Mouse (Mus musculus) adrenal gland, adult 2 months (tissue): ENCODE results near the gene Clic4. TPM values are rescaled to one million over a fixed set of nuclear protein-coding genes. Genes with fewer than 3 reads are reported as not detected.
"Not testable (repeated sequence)": the region's sequence is repeated elsewhere in the genome, so short reads cannot be mapped to it uniquely, and the experiment has no call there.

ENCODE experiments used
- DNase-seq: peaks from one replicate; pipeline ENCODE4 v3.0.0; 2021
- polyA plus RNA-seq: library from polyadenylated mRNA; depleted of rRNA; stranded (reverse); fragments of >200 nt; gene quantifications from 2 replicates; pipeline ENCODE4 v1.2.3, GENCODE M21; 2012; rRNA removed
- total RNA-seq, 2 experiments: library from RNA; stranded (reverse); gene quantifications; 2 replicates each; pipeline ENCODE4 v1.2.3; 2021

Clic4 gene
- total and polyA plus RNA-seq, 3 experiments = 42.7 to 120 (median 80.4) TPM

DNA sequence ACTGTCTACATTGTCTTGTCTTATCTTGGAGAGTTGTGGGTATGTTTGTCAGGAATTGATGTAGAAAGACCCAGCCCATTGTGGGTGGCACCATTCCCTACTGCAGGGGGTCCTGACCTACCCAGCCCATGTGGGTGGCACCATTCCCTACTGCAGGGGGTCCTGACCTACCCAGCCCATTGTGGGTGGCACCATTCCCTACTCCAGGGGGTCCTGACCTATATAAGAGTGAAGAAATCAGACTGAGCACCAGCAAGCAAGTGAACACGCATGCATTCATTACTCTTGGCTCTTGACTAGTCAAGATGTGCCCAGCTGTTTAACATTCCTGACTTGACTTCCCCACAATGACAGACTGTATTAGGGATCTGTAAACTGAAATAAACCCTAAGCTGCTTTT lies 82.2 kb downstream of the Clic4 start:
- DNase-seq = no peak

DNA sequence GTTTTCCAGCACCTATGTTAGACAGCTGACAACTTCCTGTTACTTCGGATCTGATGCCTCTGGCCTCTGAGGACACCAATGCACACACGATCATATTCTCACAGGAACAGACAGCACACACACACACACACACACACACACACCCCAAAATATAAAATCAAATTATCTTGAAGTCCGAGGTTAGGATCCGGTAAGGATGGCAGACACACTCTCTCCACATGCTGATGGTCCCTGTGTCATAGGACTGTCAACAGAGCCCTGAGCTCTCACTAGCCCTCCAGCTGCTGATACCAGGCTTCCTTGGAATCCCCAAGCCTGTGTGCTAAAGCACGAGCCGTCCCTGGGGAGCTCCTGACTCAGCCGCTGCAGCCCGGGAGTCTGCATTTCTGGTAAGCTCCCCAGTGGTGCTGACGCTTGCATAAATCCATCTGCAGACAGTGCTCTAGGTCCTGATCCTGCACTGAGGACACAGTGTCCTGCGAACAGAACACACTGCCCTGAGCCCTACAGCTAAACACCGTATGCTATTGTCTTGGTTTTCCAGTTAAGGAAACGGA lies 83.1 kb downstream of the Clic4 start:
- no peak for DNase-seq

DNA sequence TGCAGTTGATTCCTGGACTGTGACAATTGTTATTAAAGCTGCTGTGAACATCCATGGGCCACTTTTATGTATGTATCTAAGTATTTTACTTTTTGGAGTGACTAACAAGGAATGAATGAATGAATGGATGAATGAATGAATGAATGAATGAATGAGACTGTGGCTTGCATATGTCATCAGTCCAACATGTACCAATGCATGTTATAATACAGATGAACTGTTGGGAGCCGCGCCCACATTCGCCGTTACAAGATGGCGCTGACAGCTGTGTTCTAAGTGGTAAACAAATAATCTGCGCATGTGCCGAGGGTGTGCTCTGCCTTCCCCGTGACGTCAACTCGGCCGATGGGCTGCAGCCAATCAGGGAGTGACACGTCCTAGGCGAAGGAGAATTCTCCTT lies 88.3 kb downstream of the Clic4 start:
- not testable (repeated sequence) for DNase-seq

DNA sequence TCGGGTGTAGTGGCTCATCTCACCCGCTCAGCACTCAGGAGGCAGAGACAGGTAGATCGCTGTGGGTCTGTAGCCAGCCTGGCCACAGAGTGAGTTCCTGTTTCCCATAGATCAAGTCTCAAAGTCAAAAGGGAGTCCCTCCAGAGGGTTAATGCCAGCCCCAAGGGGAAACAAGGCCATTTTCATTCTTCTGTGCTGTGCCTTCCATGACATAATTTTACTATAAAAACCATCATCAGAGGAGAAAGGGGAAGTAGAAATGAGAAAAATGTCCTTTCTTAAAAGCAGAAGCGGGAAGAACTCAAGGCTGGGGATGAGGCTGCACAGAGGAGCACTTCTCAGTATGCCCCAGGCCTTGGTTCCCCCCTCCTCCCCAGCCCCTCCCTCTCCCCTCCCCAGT lies 90.8 kb downstream of the Clic4 start:
- no peak for DNase-seq

DNA sequence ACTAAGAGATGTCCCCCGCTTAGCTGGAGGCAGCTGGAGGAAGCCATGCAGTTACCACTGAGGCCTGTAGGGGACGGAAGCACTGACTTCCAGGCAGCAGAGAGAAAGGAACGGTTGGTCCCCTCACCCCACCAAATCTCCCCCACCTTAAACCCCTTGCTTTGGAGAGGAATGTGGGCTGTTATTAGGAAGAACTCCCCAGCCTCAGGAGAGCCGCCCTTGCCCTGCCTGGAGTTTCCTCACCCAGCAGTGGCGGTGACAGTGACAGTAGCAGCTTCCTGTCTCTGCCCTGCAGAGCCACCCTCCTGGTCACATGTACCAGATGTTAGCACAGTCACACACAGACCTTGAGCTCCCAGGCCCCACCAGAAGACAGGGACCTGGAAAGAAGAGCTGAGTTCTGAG lies 93.5 kb downstream of the Clic4 start:
- peak; percentile 52 for DNase-seq

DNA sequence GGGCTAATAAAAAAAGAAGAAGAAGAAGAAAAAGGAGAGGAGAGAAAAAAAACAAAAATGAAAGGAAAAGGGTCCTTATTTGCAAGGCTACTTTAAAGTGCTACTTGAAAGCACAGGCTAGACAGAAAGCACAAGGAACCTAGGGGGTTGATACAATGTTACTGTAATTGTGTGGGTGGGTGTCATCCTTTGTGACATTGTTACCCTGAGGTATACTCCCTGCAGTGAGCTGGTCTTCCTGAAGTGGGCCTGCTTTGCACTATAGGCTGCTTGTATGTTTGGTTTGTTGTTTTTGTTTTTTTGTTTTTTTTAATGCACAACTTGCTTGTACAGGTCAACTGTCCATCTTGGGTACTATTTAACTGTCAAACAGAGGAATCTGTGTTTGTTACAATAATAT lies 95.0 kb downstream of the Clic4 start:
- DNase-seq = no peak

DNA sequence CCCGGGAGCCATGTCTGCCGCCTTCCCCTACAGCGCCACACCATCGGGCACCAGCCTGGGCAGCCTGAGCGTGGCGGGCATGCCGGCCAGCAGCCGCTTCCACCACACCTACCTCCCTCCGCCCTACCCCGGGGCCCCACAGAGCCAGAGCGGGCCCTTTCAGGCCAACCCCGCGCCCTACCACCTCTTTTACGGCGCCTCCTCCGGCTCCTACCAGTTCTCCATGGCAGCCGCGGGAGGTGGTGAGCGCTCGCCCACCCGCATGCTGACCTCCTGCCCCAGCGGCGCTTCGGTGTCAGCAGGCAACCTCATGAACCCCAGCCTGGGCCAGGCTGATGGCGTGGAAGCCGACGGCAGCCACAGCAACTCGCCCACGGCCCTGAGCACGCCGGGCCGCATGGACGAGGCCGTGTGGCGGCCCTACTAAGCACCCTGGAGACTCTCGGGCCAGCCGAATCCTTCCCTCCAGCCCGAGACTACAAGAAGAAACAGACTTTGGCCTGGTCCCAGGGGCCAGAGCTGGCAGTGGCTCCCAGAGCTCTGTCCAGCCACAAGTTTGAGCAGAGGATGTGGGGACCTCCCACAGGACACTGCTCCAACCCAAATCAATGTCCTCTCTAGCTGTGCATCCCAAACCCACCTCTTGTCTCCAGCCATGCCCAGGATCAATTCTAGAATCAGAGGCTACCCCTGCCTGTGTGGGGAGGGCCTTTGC lies 97.1 kb downstream of the Clic4 start:
- DNase-seq = no peak

DNA sequence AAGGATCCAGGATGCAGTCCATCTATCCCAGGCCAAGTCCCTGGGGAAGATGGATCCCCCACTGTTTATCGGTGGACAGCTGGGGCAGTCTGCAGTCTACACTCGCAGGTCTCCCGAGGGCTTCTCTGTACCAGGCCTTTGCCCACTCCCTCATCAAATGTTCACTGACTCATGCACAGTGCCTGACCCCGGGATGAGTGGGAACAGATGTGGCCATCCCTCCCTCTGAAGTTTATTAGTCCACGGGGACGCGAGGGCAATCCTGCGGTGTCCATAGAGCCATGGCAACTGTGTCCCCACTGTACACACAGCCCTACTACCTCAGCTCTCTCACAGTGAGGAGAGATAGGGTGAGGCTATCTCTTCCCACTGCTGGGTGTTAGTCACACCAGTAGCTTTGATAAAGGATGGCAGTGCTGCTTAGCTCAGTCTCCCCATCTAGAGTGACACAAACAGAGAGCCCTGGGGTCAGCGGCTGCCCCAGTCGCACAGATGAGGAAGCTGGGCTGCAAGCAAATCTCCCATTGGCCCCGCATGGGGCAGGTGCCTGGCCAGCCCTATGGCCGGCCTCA lies 101.2 kb downstream of the Clic4 start:
- DNase-seq = no peak

DNA sequence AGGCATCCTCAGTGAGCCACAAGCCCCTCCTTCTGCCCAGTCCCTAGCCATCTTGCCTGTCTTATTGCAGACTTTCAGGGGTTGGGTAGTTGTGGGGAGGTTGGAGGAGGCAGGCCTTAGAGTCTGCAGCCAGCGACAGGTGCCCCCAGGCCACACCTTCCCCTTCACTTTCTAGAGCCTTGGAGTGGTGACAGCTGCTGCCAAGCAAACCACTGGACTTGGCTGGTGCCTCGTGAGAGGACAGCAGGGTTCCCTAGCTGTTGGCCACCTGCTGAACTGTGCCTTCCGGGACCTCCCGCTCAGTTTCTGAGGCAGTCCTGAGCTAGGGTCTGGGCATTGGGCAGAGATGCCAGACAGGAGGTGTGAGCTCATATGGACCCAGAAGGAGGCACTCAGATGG lies 103.1 kb downstream of the Clic4 start:
- no peak for DNase-seq

DNA sequence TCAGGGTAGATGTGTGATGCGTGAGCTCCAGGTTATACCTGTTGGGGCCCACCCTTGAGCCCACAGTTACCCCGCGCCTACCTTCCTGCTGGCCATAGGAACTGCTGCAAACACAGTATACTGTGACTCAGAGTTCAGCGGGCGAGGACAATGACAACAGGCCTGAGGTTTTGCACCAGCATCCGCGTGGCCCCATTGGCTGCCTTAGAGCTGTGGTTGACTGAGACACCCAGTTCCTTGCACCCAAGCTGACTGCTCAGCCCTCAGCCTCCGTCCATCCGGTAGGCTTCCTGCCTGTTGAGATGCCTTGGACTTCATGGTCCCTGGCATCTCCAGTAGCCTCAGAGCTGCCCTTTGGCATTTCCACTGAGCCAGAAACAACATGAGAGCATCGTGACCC lies 103.5 kb downstream of the Clic4 start:
- no peak for DNase-seq

DNA sequence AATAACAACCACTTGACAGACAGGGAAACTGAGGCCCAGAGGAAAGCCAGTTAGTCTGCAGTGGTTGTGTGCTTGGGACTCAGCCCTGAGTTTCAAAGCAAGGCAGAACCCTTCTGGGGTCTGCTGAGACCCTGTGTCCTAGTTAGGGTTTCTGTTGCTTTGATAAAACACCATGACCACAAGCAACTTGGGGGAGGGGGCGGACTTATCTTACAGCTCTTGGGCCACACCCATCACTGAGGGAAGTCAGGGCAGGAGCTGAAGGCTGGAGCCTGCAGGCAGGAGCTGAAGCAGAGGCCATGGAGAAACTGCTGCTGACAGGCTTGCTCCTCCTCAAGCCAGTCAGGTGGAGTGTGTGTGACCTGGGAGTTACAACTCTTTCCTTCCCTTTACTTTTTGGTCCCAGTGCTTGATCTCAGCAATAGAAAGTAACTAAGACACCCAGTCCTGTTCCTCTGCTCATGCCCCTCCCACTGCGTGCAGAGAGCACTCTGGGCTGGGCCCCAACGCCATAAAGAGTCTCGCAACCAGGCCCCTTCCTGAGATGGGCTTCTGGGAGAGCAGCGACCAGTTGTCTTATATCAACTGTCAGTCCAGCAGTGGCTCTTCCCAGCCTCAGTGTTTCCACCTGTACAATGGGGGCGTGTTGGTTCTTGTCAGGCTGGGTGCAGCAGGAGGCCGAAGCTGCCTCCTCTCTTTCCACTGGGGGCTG lies 104.6 kb downstream of the Clic4 start:
- no peak for DNase-seq

DNA sequence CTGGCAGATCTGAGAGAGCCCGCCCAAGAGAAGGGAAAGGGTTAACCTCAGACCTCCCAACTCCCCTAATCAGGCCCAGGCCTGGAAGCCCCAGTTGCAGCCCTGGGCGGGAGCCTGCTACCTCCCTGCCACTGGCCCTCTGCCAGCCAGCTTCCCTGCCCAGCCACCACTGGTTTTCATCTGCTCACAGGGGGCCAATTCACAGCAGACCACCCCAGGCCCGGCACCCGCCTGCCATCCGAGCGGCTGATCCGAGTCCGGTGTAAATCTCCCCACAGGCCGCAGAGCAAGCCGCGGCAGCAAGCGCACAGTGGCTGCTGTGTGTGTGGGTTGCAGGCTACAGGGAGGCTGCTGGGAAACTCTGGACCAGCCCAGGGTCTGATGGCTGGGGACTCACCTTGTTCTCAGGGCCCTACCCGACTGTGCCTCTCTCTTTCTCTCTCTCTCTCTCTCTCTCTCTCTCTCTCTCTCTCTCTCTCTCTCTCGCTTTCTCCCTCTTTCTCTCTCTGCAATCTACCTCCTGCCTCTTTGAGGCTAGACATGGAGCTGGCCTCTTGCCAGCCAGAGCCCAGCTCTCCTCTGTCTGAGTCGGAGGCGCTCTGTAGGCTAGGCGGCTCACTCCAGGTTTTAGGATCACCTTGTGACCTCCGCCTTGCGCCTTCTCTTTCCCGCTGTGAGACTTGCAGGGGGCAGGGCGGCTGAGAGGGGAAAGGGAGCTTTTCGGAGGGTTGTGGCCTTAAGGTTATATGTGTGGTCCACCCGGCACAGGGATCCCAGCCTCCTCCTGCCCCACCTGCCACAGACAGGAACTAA lies 106.0 kb downstream of the Clic4 start:
- no peak for DNase-seq

DNA sequence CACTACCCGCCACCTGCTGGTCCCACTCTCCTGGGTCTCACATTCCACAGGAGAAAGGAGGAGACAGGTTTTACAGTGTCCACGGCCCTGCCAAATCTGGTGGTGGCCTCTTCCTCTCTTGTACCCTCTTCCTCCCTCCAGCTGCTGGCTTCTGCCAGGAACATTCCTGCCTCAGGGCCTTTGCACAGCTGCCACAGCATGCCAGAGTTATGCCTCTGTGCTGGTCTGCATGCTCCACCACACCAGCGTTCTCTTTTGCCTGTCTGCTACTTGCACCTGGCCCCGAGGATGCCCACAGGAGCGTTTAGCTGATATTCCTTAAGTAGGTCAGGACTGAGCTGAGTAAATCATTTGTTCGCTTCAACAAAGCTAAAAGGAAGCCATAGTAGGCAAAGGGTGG lies 106.9 kb downstream of the Clic4 start:
- DNase-seq = no peak

Other genes with a start within 250 kb of the Clic4 start
- gene Runx3, start 152.2 kb downstream of the Clic4 start, total RNA-seq = 1 to 10 TPM; 3.1 to 4.0 TPM
- gene Runx3, start 152.2 kb downstream of the Clic4 start, polyA plus RNA-seq = 3.4 and 4.7 TPM in 2 replicates
- gene Srrm1, start 80.5 kb upstream of the Clic4 start, total RNA-seq = 100 to 1,000 TPM; 107 to 122 TPM
- 19.4 and 23.2 TPM in 2 replicates for gene Srrm1, start 80.5 kb upstream of the Clic4 start, polyA plus RNA-seq
- under 1 TPM in 1 of 2 experiments, not detected in 1; 0.28 TPM for gene Ncmap, start 125.4 kb upstream of the Clic4 start, total RNA-seq
- gene Ncmap, start 125.4 kb upstream of the Clic4 start, polyA plus RNA-seq = 0.15 and 3.2 TPM in 2 replicates
- 10 to 100 TPM; 12.1 to 24.4 TPM for gene Rcan3, start 161.0 kb upstream of the Clic4 start, total RNA-seq
- gene Rcan3, start 161.0 kb upstream of the Clic4 start, polyA plus RNA-seq = 13.1 and 15.7 TPM in 2 replicates
- under 1 TPM; 0.32 to 0.41 TPM for gene Stpg1, start 222.0 kb upstream of the Clic4 start, total RNA-seq
- 0.35 and 0.65 TPM in 2 replicates for gene Stpg1, start 222.0 kb upstream of the Clic4 start, polyA plus RNA-seq
- gene Nipal3, start 222.2 kb upstream of the Clic4 start, total RNA-seq = 10 to 100 TPM; 16.0 to 24.6 TPM
- 15.2 and 21.6 TPM in 2 replicates for gene Nipal3, start 222.2 kb upstream of the Clic4 start, polyA plus RNA-seq